Mouse (Mus musculus): ENCODE results near the gene Gstp3. TPM values are rescaled to one million over a fixed set of nuclear protein-coding genes. Genes with fewer than 3 reads are reported as not detected.
"Not testable (repeated sequence)": the region's sequence is repeated elsewhere in the genome, so short reads cannot be mapped to it uniquely, and the experiment has no call there.

Gstp3 gene
- polyA plus RNA-seq, 1 experiment from 2014 or later = not detected

DNA sequence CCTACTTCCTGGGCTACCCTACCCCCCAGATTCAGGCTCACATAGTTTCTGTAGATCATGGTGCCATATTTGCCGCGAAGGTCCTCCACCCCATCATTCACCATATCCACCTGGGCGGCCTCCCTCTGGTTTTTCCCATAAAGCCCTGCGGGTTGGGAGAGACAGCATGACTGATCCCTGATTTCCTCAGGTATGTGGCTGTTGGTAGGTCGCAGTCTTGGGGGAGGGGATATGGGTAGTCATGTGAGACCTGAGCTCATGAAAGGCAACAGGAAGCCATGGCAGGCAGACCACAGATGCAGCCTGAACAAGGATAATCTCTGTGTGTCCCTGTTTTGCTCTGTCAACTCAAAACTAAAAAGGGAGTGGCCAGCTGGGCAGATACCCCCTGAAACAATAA lies 18.4 kb downstream of the Gstp3 start:
- not testable (repeated sequence) for H3K4me3 ChIP-seq (replicated peaks; ENCODE audit: low read length); ATAC-seq; H3K4me2 ChIP-seq (ENCODE audit: low read length); H3K36me3 ChIP-seq (ENCODE audit: control insufficient read depth, insufficient read depth); H3K9me3 ChIP-seq (ENCODE audit: control insufficient read depth, low read length); H3K27me3 ChIP-seq (replicated peaks; ENCODE audit: control insufficient read depth, insufficient read depth, low read length); H3K27ac ChIP-seq (ENCODE audit: low read length); H3K9ac ChIP-seq (replicated peaks; ENCODE audit: low read depth, low read length)
- H3K4me1 ChIP-seq (replicated peaks; ENCODE audit: control insufficient read depth, insufficient read depth, low read length) = peaks cover 15% of the 10 kb centered on the region
- 83% methylated on average over 5 of the region's 5 CpGs for WGBS

DNA sequence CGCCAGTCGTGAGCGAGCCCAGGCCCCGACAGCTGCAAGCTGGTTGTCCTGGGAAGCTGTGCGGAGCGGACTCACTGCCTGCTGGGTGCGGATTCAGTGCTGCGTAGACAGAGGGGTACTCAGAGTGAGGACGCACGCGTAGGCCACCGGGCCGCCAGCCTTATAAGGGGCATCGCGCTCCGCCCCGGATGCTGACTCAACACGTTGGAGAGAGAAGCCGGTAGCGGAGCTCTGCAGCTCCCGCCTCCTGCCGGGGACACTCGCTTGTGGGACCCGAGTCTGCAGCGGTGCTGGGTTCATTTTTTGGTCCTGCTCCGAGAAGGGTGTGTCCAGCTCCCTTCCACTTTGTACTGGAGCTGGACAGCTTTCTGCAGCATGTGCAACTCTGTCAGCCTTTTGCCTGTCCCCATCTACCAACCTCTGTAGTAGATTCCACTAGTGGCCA lies 21.6 kb downstream of the Gstp3 start, which contains the start of gene Gstp1:
TSS of gene Gstp1 (minus strand) at position 198 of the 445 bp plus-strand sequence.
- H3K36me3 ChIP-seq (ENCODE audit: control insufficient read depth, insufficient read depth) = no peaks in the 10 kb centered on the region
- under 1% methylated on average over 26 of the region's 26 CpGs for WGBS
- peaks cover 12% of the 10 kb centered on the region; the same call in 1 of the 2 replicates for H3K4me1 ChIP-seq (replicated peaks; ENCODE audit: control insufficient read depth, insufficient read depth, low read length)
- ATAC-seq = peak; percentile 94
- peak within 1 kb of the TSS; percentile 82 for H3K4me2 ChIP-seq (ENCODE audit: low read length)
- H3K4me3 ChIP-seq (replicated peaks; ENCODE audit: low read length) = peak within 1 kb of the TSS; percentile 69
- no peaks in the 10 kb centered on the region for H3K27me3 ChIP-seq (replicated peaks; ENCODE audit: control insufficient read depth, insufficient read depth, low read length)
- no peaks in the 10 kb centered on the region for H3K9me3 ChIP-seq (ENCODE audit: control insufficient read depth, low read length)
- H3K27ac ChIP-seq (ENCODE audit: low read length) = peak within 1 kb of the TSS; percentile 47
- peak within 1 kb of the TSS; percentile 85 for H3K9ac ChIP-seq (replicated peaks; ENCODE audit: low read depth, low read length)

- not testable (repeated sequence) for H3K27me3 ChIP-seq (replicated peaks; ENCODE audit: control insufficient read depth, insufficient read depth, low read length); H3K9me3 ChIP-seq (ENCODE audit: control insufficient read depth, low read length); H3K36me3 ChIP-seq (ENCODE audit: control insufficient read depth, insufficient read depth)
- H3K4me3 ChIP-seq (replicated peaks; ENCODE audit: low read length) = peak overlapping the region; percentile 69
- H3K4me2 ChIP-seq (ENCODE audit: low read length) = peak overlapping the region; percentile 82
- peaks cover 12% of the 10 kb centered on the region; the same call in 1 of the 2 replicates for H3K4me1 ChIP-seq (replicated peaks; ENCODE audit: control insufficient read depth, insufficient read depth, low read length)
- 26% methylated on average over 7 of the region's 8 CpGs for WGBS
- peak overlapping the region; percentile 85 for H3K9ac ChIP-seq (replicated peaks; ENCODE audit: low read depth, low read length)
- ATAC-seq = peak; percentile 48
- peak overlapping the region; percentile 47 for H3K27ac ChIP-seq (ENCODE audit: low read length)
Measured at GRCm38 (mm10) chr19:4037154-4037787, 22.1 kb downstream of the Gstp3 start.

GRCm38 (mm10) chr19:4036327-4037045 lies 22.9 kb downstream of the Gstp3 start:
- no peak overlapping the region for H3K9ac ChIP-seq (replicated peaks; ENCODE audit: low read depth, low read length)
- 85% methylated on average over 12 of the region's 12 CpGs for WGBS
- no peaks in the 10 kb centered on the region for H3K36me3 ChIP-seq (ENCODE audit: control insufficient read depth, insufficient read depth)
- peaks cover 12% of the 10 kb centered on the region; the same call in 1 of the 2 replicates for H3K4me1 ChIP-seq (replicated peaks; ENCODE audit: control insufficient read depth, insufficient read depth, low read length)
- no peak overlapping the region for H3K4me2 ChIP-seq (ENCODE audit: low read length)
- no peak overlapping the region for H3K4me3 ChIP-seq (replicated peaks; ENCODE audit: low read length)
- H3K9me3 ChIP-seq (ENCODE audit: control insufficient read depth, low read length) = no peaks in the 10 kb centered on the region
- H3K27ac ChIP-seq (ENCODE audit: low read length) = no peak overlapping the region
- no peaks in the 10 kb centered on the region for H3K27me3 ChIP-seq (replicated peaks; ENCODE audit: control insufficient read depth, insufficient read depth, low read length)
- no peak for ATAC-seq

GRCm38 (mm10) chr19:4033742-4034141 lies 25.6 kb downstream of the Gstp3 start:
- Histone ChIP-seq H3K36me3 (ENCODE audit: control insufficient read depth, insufficient read depth) (no peaks in the 10 kb centered on the region), H3K4me2 (ENCODE audit: low read length) (no peak overlapping the region), H3K4me1 (replicated peaks; ENCODE audit: control insufficient read depth, insufficient read depth, low read length) (peaks cover 12% of the 10 kb centered on the region; the same call in 1 of the 2 replicates), H3K9ac (replicated peaks; ENCODE audit: low read depth, low read length) (no peak overlapping the region), H3K27me3 (replicated peaks; ENCODE audit: control insufficient read depth, insufficient read depth, low read length) (no peaks in the 10 kb centered on the region), H3K9me3 (ENCODE audit: control insufficient read depth, low read length) (no peaks in the 10 kb centered on the region), H3K4me3 (replicated peaks; ENCODE audit: low read length) (no peak overlapping the region), H3K27ac (ENCODE audit: low read length) (no peak overlapping the region)
- 49% methylated on average over 5 of the region's 5 CpGs for WGBS
- no peak for ATAC-seq

GRCm38 (mm10) chr19:4033298-4033697 lies 26.1 kb downstream of the Gstp3 start:
- no peak overlapping the region for H3K4me2 ChIP-seq (ENCODE audit: low read length)
- WGBS = 86% methylated on average over 3 of the region's 3 CpGs
- ATAC-seq = no peak

DNA sequence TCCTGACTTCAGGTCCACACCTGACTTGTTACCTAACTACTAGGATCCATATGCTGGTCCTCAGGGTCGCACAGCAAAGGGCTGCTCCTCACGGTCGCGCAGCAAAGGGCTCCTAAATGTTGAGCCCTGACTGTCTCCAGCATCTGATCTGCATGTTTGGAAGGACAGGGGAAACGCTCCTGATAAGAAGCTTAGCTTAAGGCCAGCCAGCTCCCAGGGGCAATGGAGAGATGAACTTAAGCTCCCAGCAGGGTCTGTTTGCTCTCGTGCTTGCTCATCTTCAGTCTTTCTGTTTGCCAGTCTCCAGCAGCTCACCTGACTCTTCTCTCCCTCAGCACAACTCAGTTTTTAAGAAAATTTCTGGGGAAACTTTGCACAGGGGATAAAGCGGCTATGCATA lies 26.7 kb downstream of the Gstp3 start:
- Histone ChIP-seq H3K9ac (replicated peaks; ENCODE audit: low read depth, low read length) (no peak overlapping the region), H3K4me3 (replicated peaks; ENCODE audit: low read length) (no peak overlapping the region), H3K4me1 (replicated peaks; ENCODE audit: control insufficient read depth, insufficient read depth, low read length) (peaks cover 9% of the 10 kb centered on the region; the same call in 1 of the 2 replicates), H3K27ac (ENCODE audit: low read length) (no peak overlapping the region), H3K4me2 (ENCODE audit: low read length) (no peak overlapping the region), H3K9me3 (ENCODE audit: control insufficient read depth, low read length) (no peaks in the 10 kb centered on the region), H3K27me3 (replicated peaks; ENCODE audit: control insufficient read depth, insufficient read depth, low read length) (no peaks in the 10 kb centered on the region), H3K36me3 (ENCODE audit: control insufficient read depth, insufficient read depth) (no peaks in the 10 kb centered on the region)
- ATAC-seq = no peak
- WGBS = 53% methylated on average over 7 of the region's 7 CpGs

More at GRCm38 (mm10) chr19:4033298-4033697, 26.1 kb downstream of the Gstp3 start:
- Histone ChIP-seq H3K9me3 (ENCODE audit: control insufficient read depth, low read length) (no peaks in the 10 kb centered on the region), H3K9ac (replicated peaks; ENCODE audit: low read depth, low read length) (no peak overlapping the region), H3K4me3 (replicated peaks; ENCODE audit: low read length) (no peak overlapping the region), H3K27me3 (replicated peaks; ENCODE audit: control insufficient read depth, insufficient read depth, low read length) (no peaks in the 10 kb centered on the region), H3K27ac (ENCODE audit: low read length) (no peak overlapping the region), H3K36me3 (ENCODE audit: control insufficient read depth, insufficient read depth) (no peaks in the 10 kb centered on the region), H3K4me1 (replicated peaks; ENCODE audit: control insufficient read depth, insufficient read depth, low read length) (peaks cover 11% of the 10 kb centered on the region; the same call in 1 of the 2 replicates)

- H3K9ac ChIP-seq (replicated peaks; ENCODE audit: low read depth, low read length) = no peak overlapping the region
- no peaks in the 10 kb centered on the region for H3K36me3 ChIP-seq (ENCODE audit: control insufficient read depth, insufficient read depth)
- no peaks in the 10 kb centered on the region for H3K9me3 ChIP-seq (ENCODE audit: control insufficient read depth, low read length)
- H3K4me2 ChIP-seq (ENCODE audit: low read length) = no peak overlapping the region
- H3K27me3 ChIP-seq (replicated peaks; ENCODE audit: control insufficient read depth, insufficient read depth, low read length) = no peaks in the 10 kb centered on the region
- no peaks in the 10 kb centered on the region for H3K4me1 ChIP-seq (replicated peaks; ENCODE audit: control insufficient read depth, insufficient read depth, low read length)
- H3K4me3 ChIP-seq (replicated peaks; ENCODE audit: low read length) = no peak overlapping the region
- no peak for ATAC-seq
- no peak overlapping the region for H3K27ac ChIP-seq (ENCODE audit: low read length)
Measured at GRCm38 (mm10) chr19:4027576-4027975, 31.8 kb downstream of the Gstp3 start.

- ATAC-seq = no peak
- WGBS = 70% methylated on average over 7 of the region's 7 CpGs
- H3K27me3 ChIP-seq (replicated peaks; ENCODE audit: control insufficient read depth, insufficient read depth, low read length) = no peaks in the 10 kb centered on the region
- H3K4me3 ChIP-seq (replicated peaks; ENCODE audit: low read length) = no peak overlapping the region
- H3K27ac ChIP-seq (ENCODE audit: low read length) = no peak overlapping the region
- no peak overlapping the region for H3K4me2 ChIP-seq (ENCODE audit: low read length)
- H3K9me3 ChIP-seq (ENCODE audit: control insufficient read depth, low read length) = no peaks in the 10 kb centered on the region
- peaks cover 5% of the 10 kb centered on the region; the same call in 1 of the 2 replicates for H3K4me1 ChIP-seq (replicated peaks; ENCODE audit: control insufficient read depth, insufficient read depth, low read length)
- H3K9ac ChIP-seq (replicated peaks; ENCODE audit: low read depth, low read length) = no peak overlapping the region
- no peaks in the 10 kb centered on the region for H3K36me3 ChIP-seq (ENCODE audit: control insufficient read depth, insufficient read depth)
Measured at GRCm38 (mm10) chr19:4023185-4023584, 36.2 kb downstream of the Gstp3 start.
